Mouse (Mus musculus) 3134 (cell line): ENCODE measurements around the gene Gltp.

Source experiments
- DNase-seq: peaks from one replicate; pipeline ENCODE4 v3.0.0-alpha.2; 2011; ENCODE audit warnings: low spot score; ENCODE audit not compliant: insufficient read length; ENCODE audit errors: extremely low read depth

The Gltp gene

GRCm38 (mm10) chr5:114690633-114691567, at the start of gene Gltp:
Gltp (minus strand) TSS chr5:114690984.
- DNase-seq, result peak; percentile 93

GRCm38 (mm10) chr5:114738707-114739241, 48.0 kb upstream of the Gltp start:
- no peak for DNase-seq

GRCm38 (mm10) chr5:114737090-114737887, 46.5 kb upstream of the Gltp start:
- no peak for DNase-seq

GRCm38 (mm10) chr5:114733606-114734005, 42.8 kb upstream of the Gltp start:
- no peak for DNase-seq

- DNase-seq, result no peak
Observed at GRCm38 (mm10) chr5:114731969-114732368, 41.2 kb upstream of the Gltp start.

GRCm38 (mm10) chr5:114731498-114731897, 40.7 kb upstream of the Gltp start:
- no peak for DNase-seq

GRCm38 (mm10) chr5:114730129-114730528, 39.3 kb upstream of the Gltp start:
- DNase-seq, result no peak

- DNase-seq, result no peak
Observed at GRCm38 (mm10) chr5:114728160-114728559, 37.4 kb upstream of the Gltp start.

- DNase-seq, result no peak
Observed at GRCm38 (mm10) chr5:114722846-114723245, 32.1 kb upstream of the Gltp start.

GRCm38 (mm10) chr5:114721969-114722368, 31.2 kb upstream of the Gltp start:
- DNase-seq, result no peak

- no peak for DNase-seq
Observed at GRCm38 (mm10) chr5:114720784-114721183, 30.0 kb upstream of the Gltp start.

- DNase-seq, result no peak
Observed at GRCm38 (mm10) chr5:114719928-114720270, 29.1 kb upstream of the Gltp start.

GRCm38 (mm10) chr5:114719003-114719927, 28.5 kb upstream of the Gltp start:
- DNase-seq, result peak; percentile 77

- DNase-seq, result no peak
Observed at GRCm38 (mm10) chr5:114718483-114718882, 27.7 kb upstream of the Gltp start.

- DNase-seq, result no peak
Observed at GRCm38 (mm10) chr5:114717937-114718336, 27.2 kb upstream of the Gltp start.

- DNase-seq, result no peak
Observed at GRCm38 (mm10) chr5:114717292-114717691, 26.5 kb upstream of the Gltp start.

- DNase-seq, result no peak
Observed at GRCm38 (mm10) chr5:114714551-114714950, 23.8 kb upstream of the Gltp start.

- DNase-seq, result no peak
Observed at GRCm38 (mm10) chr5:114709357-114709756, 18.6 kb upstream of the Gltp start.

- DNase-seq, result no peak
Observed at GRCm38 (mm10) chr5:114708491-114708890, 17.7 kb upstream of the Gltp start.
